Mouse (Mus musculus): ENCODE results near the gene Wbp2nl.

Wbp2nl gene

DNA sequence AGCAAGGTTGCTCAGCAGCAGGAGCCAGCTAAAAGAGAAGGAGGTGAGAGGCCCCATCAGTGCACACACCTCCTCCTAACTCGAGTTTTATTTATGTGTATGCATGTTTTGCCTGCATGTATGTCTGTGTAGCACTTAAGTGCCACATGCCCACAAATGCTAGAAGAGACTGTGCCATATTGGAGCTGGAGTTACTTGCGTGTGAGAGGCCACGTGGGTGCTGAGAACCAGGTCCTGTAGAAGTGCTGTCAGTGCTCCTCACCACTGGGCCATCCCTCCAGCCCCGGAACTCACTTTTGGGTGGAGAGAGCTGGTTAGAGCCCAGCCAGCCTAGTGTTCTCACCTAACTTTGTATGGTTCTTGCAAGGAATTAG is 48.5 kb downstream of the Wbp2nl start:
- peak overlapping the region; percentile 92 for H3K4me3 ChIP-seq (replicated peaks; ENCODE audit: low read length)
- H3K36me3 ChIP-seq (ENCODE audit: insufficient read depth, low read length): peaks cover 52% of the 10 kb centered on the region
- no peak for TF ChIP-seq POU5F1 (IDR thresholded peaks at IDR 0.05; ENCODE audit: borderline replicate concordance, low read length)
- TF ChIP-seq NANOG (IDR thresholded peaks at IDR 0.05; ENCODE audit: borderline replicate concordance, low read length): no peak
- TF ChIP-seq CTCF (conservative IDR thresholded peaks at IDR 0.05; ENCODE audit: low read length): no peak
- H3K4me1 ChIP-seq (replicated peaks; ENCODE audit: low read depth, low read length): peaks cover 83% of the 10 kb centered on the region
- H3K9me3 ChIP-seq (ENCODE audit: low read length): no peaks in the 10 kb centered on the region
- peaks cover 3% of the 10 kb centered on the region for H3K27me3 ChIP-seq (ENCODE audit: insufficient read depth, low read length)

DNA sequence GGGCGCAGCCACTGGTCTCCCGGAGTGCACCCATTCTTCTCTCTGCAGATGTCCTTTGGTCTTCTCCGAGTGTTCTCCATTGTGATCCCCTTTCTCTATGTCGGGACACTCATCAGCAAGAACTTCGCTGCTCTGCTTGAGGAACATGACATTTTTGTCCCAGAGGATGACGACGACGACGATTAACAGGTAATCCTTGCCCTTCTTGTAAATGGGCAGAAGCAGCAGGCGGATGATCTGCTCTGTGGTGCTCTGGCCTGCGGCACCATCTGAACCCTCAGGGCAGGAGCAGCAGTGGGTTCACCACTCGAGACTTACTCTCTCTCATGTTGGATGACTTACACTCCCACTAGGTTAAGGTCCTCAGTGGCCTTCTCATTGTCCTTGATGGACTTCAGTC is 49.1 kb downstream of the Wbp2nl start:
- Histone ChIP-seq H3K36me3 (ENCODE audit: insufficient read depth, low read length) (peaks cover 52% of the 10 kb centered on the region), H3K27me3 (ENCODE audit: insufficient read depth, low read length) (peaks cover 3% of the 10 kb centered on the region), H3K4me3 (replicated peaks; ENCODE audit: low read length) (peak overlapping the region; percentile 92), H3K4me1 (replicated peaks; ENCODE audit: low read depth, low read length) (peaks cover 88% of the 10 kb centered on the region), H3K9me3 (ENCODE audit: low read length) (no peaks in the 10 kb centered on the region)
- TF ChIP-seq CTCF (conservative IDR thresholded peaks at IDR 0.05; ENCODE audit: low read length): no peak
- TF ChIP-seq NANOG (IDR thresholded peaks at IDR 0.05; ENCODE audit: borderline replicate concordance, low read length): no peak
- no peak for TF ChIP-seq POU5F1 (IDR thresholded peaks at IDR 0.05; ENCODE audit: borderline replicate concordance, low read length)

DNA sequence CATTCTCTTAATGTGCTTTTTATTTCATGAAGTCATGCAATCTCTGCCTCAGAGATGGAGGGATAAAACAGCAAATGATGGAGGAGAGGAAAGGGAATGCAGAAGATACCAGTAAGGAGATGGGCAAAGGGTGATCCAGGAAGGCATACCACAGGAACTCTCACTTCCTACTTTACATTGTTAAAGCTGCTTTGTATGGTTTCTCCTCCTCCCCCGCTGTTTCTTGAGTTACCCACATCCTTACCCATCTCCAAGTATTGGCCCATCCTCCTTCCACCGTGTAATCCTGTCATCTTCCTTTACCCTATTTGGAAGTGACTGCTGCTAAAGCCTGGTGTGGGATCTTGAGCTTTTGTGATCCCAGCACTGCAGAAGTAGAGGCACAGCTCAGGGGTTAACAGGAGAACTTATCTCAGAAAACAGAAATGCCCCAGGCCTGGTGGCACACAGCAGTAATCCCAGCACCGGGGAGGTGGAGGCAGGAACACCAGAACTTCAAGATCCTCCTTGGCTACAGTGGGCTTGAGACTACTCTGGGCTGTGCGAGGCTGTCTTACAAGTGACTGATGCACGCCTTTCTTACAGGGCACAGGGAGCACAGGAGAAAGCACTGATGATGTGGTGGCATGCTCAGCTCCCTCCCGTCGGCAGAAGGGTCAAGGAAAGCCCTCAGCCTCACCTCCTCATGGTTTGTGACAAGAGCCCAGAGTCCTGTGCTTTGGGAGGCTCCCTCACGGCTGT is 49.7 kb downstream of the Wbp2nl start:
- peaks cover 52% of the 10 kb centered on the region for H3K36me3 ChIP-seq (ENCODE audit: insufficient read depth, low read length)
- 0 out of 2 replicates have a peak overlapping the region, but pooled peaks have one; percentile 4 for H3K4me3 ChIP-seq (replicated peaks; ENCODE audit: low read length)
- H3K27me3 ChIP-seq (ENCODE audit: insufficient read depth, low read length): peaks cover 3% of the 10 kb centered on the region
- no peaks in the 10 kb centered on the region for H3K9me3 ChIP-seq (ENCODE audit: low read length)
- H3K4me1 ChIP-seq (replicated peaks; ENCODE audit: low read depth, low read length): peaks cover 89% of the 10 kb centered on the region
- TF ChIP-seq CTCF (conservative IDR thresholded peaks at IDR 0.05; ENCODE audit: low read length): no peak
- TF ChIP-seq POU5F1 (IDR thresholded peaks at IDR 0.05; ENCODE audit: borderline replicate concordance, low read length): no peak
- TF ChIP-seq NANOG (IDR thresholded peaks at IDR 0.05; ENCODE audit: borderline replicate concordance, low read length): no peak

DNA sequence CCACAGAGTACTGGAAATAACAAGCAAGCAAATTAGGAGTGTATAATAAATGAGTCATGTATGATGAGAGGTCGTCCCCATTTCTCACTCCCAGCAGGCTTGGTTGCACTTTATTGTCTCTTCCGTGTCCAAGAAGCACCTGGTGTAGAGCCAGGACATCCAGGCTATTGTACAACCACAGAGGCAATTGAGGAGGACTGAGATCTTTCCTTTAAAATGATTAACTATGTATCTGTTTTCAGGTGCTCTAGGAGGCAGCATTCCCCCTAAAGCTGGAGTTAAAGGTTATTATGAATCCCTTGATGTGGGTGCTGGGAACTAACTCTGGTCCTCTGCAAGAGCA is 50.2 kb downstream of the Wbp2nl start:
- Histone ChIP-seq H3K9me3 (ENCODE audit: low read length) (no peaks in the 10 kb centered on the region), H3K27me3 (ENCODE audit: insufficient read depth, low read length) (peaks cover 3% of the 10 kb centered on the region), H3K4me1 (replicated peaks; ENCODE audit: low read depth, low read length) (peaks cover 84% of the 10 kb centered on the region), H3K36me3 (ENCODE audit: insufficient read depth, low read length) (peaks cover 52% of the 10 kb centered on the region), H3K4me3 (replicated peaks; ENCODE audit: low read length) (no peak overlapping the region)
- no peak for TF ChIP-seq CTCF (conservative IDR thresholded peaks at IDR 0.05; ENCODE audit: low read length)
- no peak for TF ChIP-seq NANOG (IDR thresholded peaks at IDR 0.05; ENCODE audit: borderline replicate concordance, low read length)
- TF ChIP-seq POU5F1 (IDR thresholded peaks at IDR 0.05; ENCODE audit: borderline replicate concordance, low read length): no peak

DNA sequence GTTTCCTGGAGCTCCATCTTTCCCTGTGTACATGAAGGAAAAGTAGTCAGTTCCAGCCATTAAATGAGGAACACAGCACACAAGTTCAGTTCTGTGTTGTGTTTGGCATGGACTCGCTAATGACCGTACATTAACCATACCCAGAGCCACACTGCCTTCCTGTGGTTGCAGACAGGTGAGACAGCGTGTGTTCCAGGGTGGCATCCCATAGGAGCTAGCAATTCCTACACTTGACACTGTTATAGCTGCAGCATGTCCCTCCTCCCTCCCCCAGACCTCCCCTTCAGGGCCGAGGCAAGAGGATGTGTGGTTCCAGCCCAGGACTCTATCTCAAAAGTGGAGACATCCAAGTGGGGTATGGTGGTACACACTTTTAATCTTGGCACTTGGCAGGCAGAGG is 51.6 kb downstream of the Wbp2nl start:
- Histone ChIP-seq H3K27me3 (ENCODE audit: insufficient read depth, low read length) (peaks cover 3% of the 10 kb centered on the region), H3K36me3 (ENCODE audit: insufficient read depth, low read length) (peaks cover 52% of the 10 kb centered on the region), H3K4me1 (replicated peaks; ENCODE audit: low read depth, low read length) (peaks cover 77% of the 10 kb centered on the region), H3K9me3 (ENCODE audit: low read length) (no peaks in the 10 kb centered on the region), H3K4me3 (replicated peaks; ENCODE audit: low read length) (no peak overlapping the region)
- no peak for TF ChIP-seq POU5F1 (IDR thresholded peaks at IDR 0.05; ENCODE audit: borderline replicate concordance, low read length)
- TF ChIP-seq CTCF (conservative IDR thresholded peaks at IDR 0.05; ENCODE audit: low read length): no peak
- TF ChIP-seq NANOG (IDR thresholded peaks at IDR 0.05; ENCODE audit: borderline replicate concordance, low read length): no peak

DNA sequence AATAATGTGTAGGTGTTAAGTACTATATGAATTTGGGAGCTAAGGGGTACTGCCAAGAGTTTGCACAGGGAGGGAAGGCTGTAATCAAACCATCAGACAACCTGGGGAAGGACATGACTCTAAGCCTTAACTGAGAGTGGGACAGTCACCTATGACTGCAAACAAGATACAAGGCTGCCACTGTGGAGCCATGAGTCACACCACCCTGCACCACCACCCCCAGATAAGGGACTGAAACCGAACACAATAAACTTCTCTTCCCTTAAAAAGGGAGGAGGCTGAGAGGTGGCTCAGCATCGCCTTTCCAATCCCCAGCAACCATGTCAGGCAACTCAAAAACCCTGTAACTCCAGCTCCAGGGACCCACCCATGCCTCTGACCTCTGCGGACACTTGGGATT is 52.7 kb downstream of the Wbp2nl start:
- H3K9me3 ChIP-seq (ENCODE audit: low read length): no peaks in the 10 kb centered on the region
- H3K4me3 ChIP-seq (replicated peaks; ENCODE audit: low read length): no peak overlapping the region
- H3K36me3 ChIP-seq (ENCODE audit: insufficient read depth, low read length): peaks cover 58% of the 10 kb centered on the region
- no peaks in the 10 kb centered on the region for H3K27me3 ChIP-seq (ENCODE audit: insufficient read depth, low read length)
- peaks cover 74% of the 10 kb centered on the region for H3K4me1 ChIP-seq (replicated peaks; ENCODE audit: low read depth, low read length)
- TF ChIP-seq NANOG (IDR thresholded peaks at IDR 0.05; ENCODE audit: borderline replicate concordance, low read length) (no peak), POU5F1 (IDR thresholded peaks at IDR 0.05; ENCODE audit: borderline replicate concordance, low read length) (no peak), CTCF (conservative IDR thresholded peaks at IDR 0.05; ENCODE audit: low read length) (no peak)

DNA sequence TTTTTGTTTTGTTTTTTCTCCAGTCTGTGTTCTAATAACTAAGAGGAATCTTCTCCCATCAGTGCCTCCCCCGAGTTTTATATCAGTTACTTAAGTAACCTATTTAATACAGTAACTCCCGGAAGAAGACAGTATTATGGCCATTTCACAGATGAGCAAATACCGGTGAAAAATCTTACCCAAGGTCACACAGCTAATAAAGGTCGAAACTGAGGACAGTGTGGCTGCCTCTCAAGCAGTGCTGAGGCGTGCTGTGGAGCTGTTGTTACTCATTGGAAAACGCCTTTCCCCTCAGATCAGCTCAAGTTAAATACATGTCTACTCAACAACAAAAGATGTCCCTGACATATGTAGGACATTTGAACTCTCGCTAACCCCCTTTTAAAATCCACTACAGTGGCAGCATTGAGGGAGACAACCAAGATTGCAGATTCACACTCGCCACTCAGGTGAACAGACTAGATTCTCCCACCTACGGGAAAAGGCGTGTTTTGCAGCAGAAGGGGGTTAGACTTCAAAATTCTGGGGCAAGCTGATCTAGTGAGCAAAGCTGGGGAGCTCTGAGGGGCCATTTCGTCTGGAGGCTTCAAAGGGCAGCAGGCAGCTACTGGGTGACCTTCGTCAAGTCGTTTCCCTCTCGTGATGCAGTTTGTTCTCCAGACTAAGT is 54.5 kb downstream of the Wbp2nl start:
- peaks cover 48% of the 10 kb centered on the region for H3K36me3 ChIP-seq (ENCODE audit: insufficient read depth, low read length)
- peak overlapping the region; percentile 99 for H3K4me3 ChIP-seq (replicated peaks; ENCODE audit: low read length)
- no peaks in the 10 kb centered on the region for H3K27me3 ChIP-seq (ENCODE audit: insufficient read depth, low read length)
- H3K4me1 ChIP-seq (replicated peaks; ENCODE audit: low read depth, low read length): peaks cover 67% of the 10 kb centered on the region
- H3K9me3 ChIP-seq (ENCODE audit: low read length): no peaks in the 10 kb centered on the region
- TF ChIP-seq CTCF (conservative IDR thresholded peaks at IDR 0.05; ENCODE audit: low read length): no peak
- no peak for TF ChIP-seq NANOG (IDR thresholded peaks at IDR 0.05; ENCODE audit: borderline replicate concordance, low read length)
- no peak for TF ChIP-seq POU5F1 (IDR thresholded peaks at IDR 0.05; ENCODE audit: borderline replicate concordance, low read length)

DNA sequence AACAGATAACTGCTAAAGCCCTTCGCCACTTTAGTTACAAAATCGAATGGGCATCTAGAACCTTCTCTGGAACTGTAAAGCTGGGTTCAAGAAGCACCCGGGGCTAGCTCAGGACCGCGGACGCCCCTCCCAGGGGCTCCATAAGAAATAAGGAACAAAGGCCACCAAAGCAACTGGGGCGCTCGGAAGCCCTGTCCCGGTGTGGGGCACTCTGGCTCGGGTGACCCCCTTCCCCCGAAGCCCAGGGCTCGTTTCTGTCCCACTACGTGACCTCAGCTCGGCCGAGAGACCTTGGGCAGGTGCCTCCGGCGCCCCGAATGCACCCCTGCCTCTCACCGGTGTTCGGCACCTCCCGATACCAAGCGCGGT is 55.0 kb downstream of the Wbp2nl start:
- Histone ChIP-seq H3K4me3 (replicated peaks; ENCODE audit: low read length) (peak overlapping the region; percentile 99), H3K9me3 (ENCODE audit: low read length) (no peaks in the 10 kb centered on the region), H3K27me3 (ENCODE audit: insufficient read depth, low read length) (no peaks in the 10 kb centered on the region), H3K4me1 (replicated peaks; ENCODE audit: low read depth, low read length) (peaks cover 67% of the 10 kb centered on the region), H3K36me3 (ENCODE audit: insufficient read depth, low read length) (peaks cover 43% of the 10 kb centered on the region)
- TF ChIP-seq POU5F1 (IDR thresholded peaks at IDR 0.05; ENCODE audit: borderline replicate concordance, low read length): no peak

Data from E14TG2a.4 (cell line).